Mouse (Mus musculus) layer of hippocampus, adult 18-20 months (tissue): Measurements from ENCODE around the gene Azin2. TPM values are rescaled to one million over a fixed set of nuclear protein-coding genes. Genes with fewer than 3 reads are reported as not detected.
A peak's percentile ranks its signal among the peaks of the same experiment; 100 is the strongest.

Experiments
- DNase-seq, 2 experiments: peaks; one replicate each; pipeline ENCODE4 v3.0.0; 2022; ENCODE audit warnings: low spot score in 2 of 2
- total RNA-seq, 2 experiments: library from RNA; stranded (reverse); gene quantifications; 2 replicates each; pipeline ENCODE4 v1.2.3; 2021

Gene Azin2
- total RNA-seq, 2 experiments from 2014 or later, result 38.9 to 41.7 TPM

- DNase-seq, result no peak
These were observed 59.9 kb downstream of the Azin2 start for GRCm38 (mm10) chr4:128902390-128902789.

GRCm38 (mm10) chr4:128900484-128900883 lies 61.8 kb downstream of the Azin2 start:
- no peak for DNase-seq

- peak; percentile 39 to 83 for DNase-seq
These were observed 62.9 kb downstream of the Azin2 start for GRCm38 (mm10) chr4:128899332-128899731.

DNA sequence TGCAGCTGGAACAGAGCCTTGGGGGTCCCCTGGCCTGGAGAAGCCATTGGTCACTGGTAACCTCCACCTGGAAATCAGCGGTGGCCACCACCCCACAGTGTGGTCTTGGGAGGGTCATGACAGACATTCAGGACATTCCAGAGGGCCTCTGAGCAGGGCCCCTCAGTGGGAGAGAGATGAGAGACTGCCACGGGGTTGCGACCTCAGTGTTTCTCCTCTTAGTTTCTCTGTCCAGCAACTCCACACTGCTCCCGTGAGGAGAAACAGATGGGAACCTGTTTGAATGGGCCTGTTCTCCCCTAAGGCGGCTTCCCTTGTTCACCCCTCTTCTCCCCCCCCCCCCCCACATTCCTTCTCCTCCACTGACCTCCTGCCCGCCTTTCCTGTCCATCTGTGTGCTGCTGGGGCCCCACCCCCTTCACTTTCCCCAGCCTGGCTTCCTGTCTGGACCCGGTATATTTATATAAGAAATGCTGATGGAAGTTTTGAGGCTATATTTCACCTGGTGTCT lies 64.3 kb downstream of the Azin2 start:
- no peak for DNase-seq

GRCm38 (mm10) chr4:128896667-128897066 lies 65.6 kb downstream of the Azin2 start:
- DNase-seq, result no peak

GRCm38 (mm10) chr4:128895841-128896240 lies 66.4 kb downstream of the Azin2 start:
- no peak for DNase-seq

GRCm38 (mm10) chr4:128894112-128894511 lies 68.1 kb downstream of the Azin2 start:
- DNase-seq, result no peak

DNA sequence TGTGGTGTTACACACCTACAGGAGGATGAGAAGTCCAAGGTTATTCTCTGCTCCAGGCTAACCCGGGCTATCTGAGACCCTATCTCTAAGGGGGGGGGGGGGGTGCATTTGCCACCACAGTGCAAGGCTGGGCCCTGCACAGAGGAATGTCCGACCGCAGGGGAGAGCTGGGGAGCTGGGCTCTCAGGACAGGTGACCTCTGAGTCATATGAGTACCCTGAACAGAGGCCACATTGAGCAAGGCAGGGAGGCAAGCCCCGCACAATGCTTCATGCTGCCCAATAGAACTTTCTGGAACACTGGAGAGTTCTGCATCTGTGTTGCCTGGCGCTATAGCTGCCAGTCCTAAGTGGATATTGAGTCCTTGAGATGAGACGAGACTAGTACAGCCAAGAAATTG lies 70.1 kb downstream of the Azin2 start:
- DNase-seq, result no peak

DNA sequence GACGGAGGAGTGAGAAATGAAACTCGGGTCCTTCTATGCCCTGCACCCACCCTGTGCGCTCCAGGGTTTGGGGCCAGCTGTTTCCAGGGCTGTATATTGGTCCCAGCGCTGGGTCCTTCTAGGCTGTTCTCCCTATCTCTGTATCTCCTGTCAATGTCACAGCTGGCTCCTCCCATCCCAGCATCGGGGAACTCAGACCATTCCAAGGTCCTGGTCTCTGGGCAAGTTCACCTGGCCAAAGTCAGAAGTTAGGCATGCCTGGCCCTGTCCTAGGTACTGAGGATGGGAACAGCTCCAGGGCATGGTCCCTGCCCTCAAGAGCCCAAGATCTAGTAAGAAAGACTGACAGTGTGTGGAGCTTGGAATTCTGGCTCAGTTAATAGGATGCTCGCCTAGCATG lies 70.5 kb downstream of the Azin2 start:
- DNase-seq, result no peak

GRCm38 (mm10) chr4:128891157-128891556 lies 71.1 kb downstream of the Azin2 start:
- DNase-seq, result peak; percentile 71 to 81

DNA sequence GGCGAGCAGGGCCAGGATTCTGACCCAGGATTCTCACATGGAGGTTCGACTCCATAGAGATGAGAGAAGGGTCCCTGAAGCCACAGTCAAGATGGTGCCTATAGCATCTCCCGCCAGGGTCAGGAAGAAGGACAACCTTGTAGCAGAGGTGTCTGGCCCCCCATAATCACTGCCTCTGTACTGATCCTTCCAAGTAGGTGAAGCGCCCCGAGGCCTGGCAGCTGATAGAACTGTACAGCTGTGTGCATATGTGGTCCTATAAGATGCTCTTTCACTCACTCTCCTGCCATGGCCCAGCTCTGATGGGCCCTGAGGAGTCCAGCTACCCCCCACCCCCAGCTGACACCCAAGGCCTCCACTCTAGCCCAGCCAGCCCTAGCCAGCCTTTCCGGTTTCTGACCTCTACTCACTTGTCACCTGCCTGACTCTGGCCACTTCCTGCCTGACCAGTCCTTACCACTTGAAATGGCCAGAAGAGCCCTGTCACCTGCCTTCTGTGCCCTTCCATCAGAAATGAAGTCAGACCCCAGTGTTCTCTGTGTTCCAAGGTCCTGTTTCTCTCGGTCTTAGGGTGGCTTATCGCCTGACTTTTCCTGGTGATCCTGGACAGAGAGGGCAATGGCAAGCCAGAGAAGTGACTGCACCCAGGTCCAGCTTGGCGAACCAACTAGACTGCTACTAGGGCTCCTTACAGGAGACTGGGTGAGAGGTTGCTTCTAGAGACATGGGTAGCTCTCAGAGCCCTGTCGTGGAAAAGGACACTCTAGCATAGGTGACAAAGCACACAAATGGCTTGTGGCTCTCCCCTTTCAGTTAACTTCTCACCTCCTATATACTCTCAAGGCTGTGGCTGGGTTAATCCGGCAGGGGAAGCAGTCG lies 72.3 kb downstream of the Azin2 start:
- DNase-seq, result no peak

GRCm38 (mm10) chr4:128888436-128888990 lies 73.7 kb downstream of the Azin2 start:
- DNase-seq, result no peak

GRCm38 (mm10) chr4:128887641-128888091 lies 74.6 kb downstream of the Azin2 start:
- no peak for DNase-seq

- DNase-seq, result no peak
These were observed 75.2 kb downstream of the Azin2 start for GRCm38 (mm10) chr4:128887026-128887425.

GRCm38 (mm10) chr4:128886571-128886970 lies 75.7 kb downstream of the Azin2 start:
- no peak for DNase-seq

GRCm38 (mm10) chr4:128885540-128885939 lies 76.7 kb downstream of the Azin2 start:
- no peak for DNase-seq

GRCm38 (mm10) chr4:128884711-128885095 lies 77.5 kb downstream of the Azin2 start:
- no peak for DNase-seq

- peak in 1 of 2 experiments; percentile 17 for DNase-seq
These were observed 78.2 kb downstream of the Azin2 start for GRCm38 (mm10) chr4:128883801-128884710.

DNA sequence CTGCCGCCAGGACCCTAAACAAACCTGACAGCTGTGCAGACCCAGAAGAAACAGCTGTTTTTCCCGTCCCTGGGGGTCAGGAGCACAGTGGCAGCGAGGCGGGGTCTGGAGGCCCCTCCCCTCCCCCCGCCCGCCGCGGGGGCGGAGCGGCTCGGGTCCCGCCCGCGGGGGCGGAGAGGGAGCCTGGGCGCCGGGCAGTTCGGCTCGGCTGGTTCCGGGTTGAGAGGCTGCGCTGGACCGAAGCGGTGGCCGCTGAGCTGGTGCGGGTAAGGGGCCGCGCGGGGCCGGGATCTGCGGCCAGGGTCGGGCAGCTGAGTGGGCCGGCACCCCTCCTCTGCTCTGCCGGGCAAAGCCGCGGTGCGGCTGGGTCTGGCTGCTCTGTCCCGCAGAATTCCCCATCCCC lies 78.9 kb downstream of the Azin2 start, which contains the start of gene Trim62:
Trim62 (plus strand) TSS at position 202 of the 403 bp plus-strand sequence.
- DNase-seq, result peak in 1 of 2 experiments; percentile 64
